Mouse (Mus musculus) left cerebral cortex, adult 11 months (tissue): ENCODE measurements around the gene Col6a1.

Source experiments
- DNase-seq: peaks from one replicate; pipeline ENCODE4 v3.0.0; 2022; ENCODE audit warnings: low spot score

The Col6a1 gene

GRCm38 (mm10) chr10:76724231-76724736 lies 1.7 kb downstream of the Col6a1 start:
- DNase-seq: no peak

- DNase-seq: no peak
Observed at GRCm38 (mm10) chr10:76722751-76723450, 3.1 kb downstream of the Col6a1 start.

GRCm38 (mm10) chr10:76721746-76722145 lies 4.2 kb downstream of the Col6a1 start:
- no peak for DNase-seq

- DNase-seq: no peak
Observed at GRCm38 (mm10) chr10:76721216-76721615, 4.8 kb downstream of the Col6a1 start.

- DNase-seq: no peak
Observed at GRCm38 (mm10) chr10:76717631-76718030, 8.3 kb downstream of the Col6a1 start.

- no peak for DNase-seq
Observed at GRCm38 (mm10) chr10:76717026-76717425, 8.9 kb downstream of the Col6a1 start.

GRCm38 (mm10) chr10:76714303-76714702 lies 11.7 kb downstream of the Col6a1 start:
- DNase-seq: no peak

- no peak for DNase-seq
Observed at GRCm38 (mm10) chr10:76712500-76712899, 13.5 kb downstream of the Col6a1 start.

GRCm38 (mm10) chr10:76711331-76711730 lies 14.6 kb downstream of the Col6a1 start:
- DNase-seq: no peak

- no peak for DNase-seq
Observed at GRCm38 (mm10) chr10:76708465-76708864, 17.5 kb downstream of the Col6a1 start.

- DNase-seq: no peak
Observed at GRCm38 (mm10) chr10:76707584-76707983, 18.4 kb downstream of the Col6a1 start.

GRCm38 (mm10) chr10:76707001-76707400 lies 19.0 kb downstream of the Col6a1 start:
- no peak for DNase-seq

- no peak for DNase-seq
Observed at GRCm38 (mm10) chr10:76704358-76704757, 21.6 kb downstream of the Col6a1 start.

- no peak for DNase-seq
Observed at GRCm38 (mm10) chr10:76701446-76701845, 24.5 kb downstream of the Col6a1 start.

GRCm38 (mm10) chr10:76699816-76700215 lies 26.2 kb downstream of the Col6a1 start:
- no peak for DNase-seq

GRCm38 (mm10) chr10:76695283-76695885 lies 30.6 kb downstream of the Col6a1 start:
- no peak for DNase-seq

- DNase-seq: no peak
Observed at GRCm38 (mm10) chr10:76694765-76695164, 31.2 kb downstream of the Col6a1 start.

- DNase-seq: no peak
Observed at GRCm38 (mm10) chr10:76693446-76693845, 32.5 kb downstream of the Col6a1 start.

GRCm38 (mm10) chr10:76685451-76686017 lies 40.4 kb downstream of the Col6a1 start:
- DNase-seq: no peak

- no peak for DNase-seq
Observed at GRCm38 (mm10) chr10:76683977-76684376, 42.0 kb downstream of the Col6a1 start.

GRCm38 (mm10) chr10:76683461-76683860 lies 42.5 kb downstream of the Col6a1 start:
- no peak for DNase-seq

- DNase-seq: no peak
Observed at GRCm38 (mm10) chr10:76681882-76682281, 44.1 kb downstream of the Col6a1 start.
